Mouse (Mus musculus): ENCODE measurements at regions not wholly inside any gene's neighbourhood (a gene's known extent, or its start where the extent isn't known, plus 50 kb on each side); places are given as distances from the start of the nearest gene placed in this dataset.
A peak's percentile ranks its signal among the peaks of the same experiment; 100 is the strongest.

DNA sequence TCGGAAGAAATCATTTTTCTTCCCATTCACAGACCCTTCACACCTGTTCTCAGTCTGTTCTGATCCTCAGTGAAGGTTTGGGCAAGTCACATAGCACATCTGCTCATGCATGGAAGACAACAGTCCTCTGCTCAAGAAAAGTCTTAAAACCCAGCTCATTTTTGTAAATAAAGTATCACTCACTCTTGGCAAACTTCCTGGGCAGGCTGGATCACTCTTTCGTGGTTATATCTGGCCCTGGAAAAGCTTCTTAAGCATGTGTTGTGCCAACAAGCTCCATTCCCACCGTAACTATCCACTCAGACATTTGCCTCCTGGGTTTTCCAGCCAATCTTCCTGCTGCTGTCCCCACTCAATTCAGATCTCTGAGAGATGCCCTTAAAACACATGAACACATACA, 103.2 kb upstream of the Cep85l start:
- no peak overlapping the region for H3K4me2 ChIP-seq (replicated peaks)
- no peak overlapping the region for H3K27ac ChIP-seq (replicated peaks)
- H3K4me3 ChIP-seq = no peak overlapping the region
- no peaks in the 10 kb centered on the region for H3K4me1 ChIP-seq
- WGBS = 82% methylated on average over 3 of the region's 3 CpGs
- no peaks in the 10 kb centered on the region for H3K27me3 ChIP-seq
- ATAC-seq (ENCODE audit: low FRiP score, low read depth) = no peak
- H3K9me3 ChIP-seq = no peaks in the 10 kb centered on the region
- H3K36me3 ChIP-seq = no peaks in the 10 kb centered on the region
- no peak overlapping the region for H3K9ac ChIP-seq (replicated peaks)

DNA sequence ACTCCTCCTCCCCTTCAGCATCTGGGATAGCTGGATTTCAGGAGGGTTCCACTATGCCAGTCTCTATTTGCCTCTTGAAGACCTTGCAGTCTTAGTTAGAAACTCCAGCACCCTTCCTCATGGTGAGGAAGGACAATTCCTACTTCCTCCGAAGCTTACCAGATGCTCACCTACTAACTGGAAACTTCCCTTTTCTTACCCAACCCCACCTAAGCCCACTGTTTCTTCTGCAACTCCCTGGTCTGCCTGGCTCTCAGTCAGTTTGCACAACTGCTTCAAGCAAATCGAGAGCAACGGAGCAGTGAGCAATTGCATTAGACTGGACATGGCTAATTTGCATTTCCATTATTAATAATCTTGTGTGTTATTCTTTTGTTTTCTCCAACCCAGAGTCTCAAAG, 90.5 kb upstream of the Cep85l start:
- no peak overlapping the region for H3K9ac ChIP-seq (replicated peaks)
- 93% methylated on average over 3 of the region's 3 CpGs for WGBS
- peaks cover 17% of the 10 kb centered on the region for H3K9me3 ChIP-seq
- no peak overlapping the region for H3K4me2 ChIP-seq (replicated peaks)
- no peak overlapping the region for H3K27ac ChIP-seq (replicated peaks)
- H3K36me3 ChIP-seq = no peaks in the 10 kb centered on the region
- H3K4me3 ChIP-seq = no peak overlapping the region
- H3K4me1 ChIP-seq = no peaks in the 10 kb centered on the region
- no peak for ATAC-seq (ENCODE audit: low FRiP score, low read depth)
- H3K27me3 ChIP-seq = no peaks in the 10 kb centered on the region

DNA sequence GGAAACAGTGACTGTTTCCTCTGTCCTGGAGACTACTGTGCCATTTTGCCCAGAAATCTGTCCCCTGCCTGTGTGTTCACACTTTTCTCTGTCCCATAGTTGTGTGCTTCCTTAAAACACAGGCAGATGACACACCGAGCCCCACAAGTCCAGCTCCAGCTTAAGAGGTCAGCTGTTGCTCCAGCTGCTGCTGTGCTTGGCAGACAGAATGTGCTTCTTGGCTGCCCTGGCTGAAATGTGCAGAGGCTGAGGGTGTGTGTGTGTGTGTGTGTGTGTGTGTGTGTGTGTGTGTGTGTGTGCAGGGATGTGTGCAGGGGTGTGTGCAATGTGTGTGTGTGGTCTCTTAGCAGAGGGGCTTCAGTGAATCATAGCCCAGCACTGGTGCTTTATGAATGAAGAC, 89.9 kb upstream of the Cep85l start:
- Histone ChIP-seq H3K9me3 (peaks cover 17% of the 10 kb centered on the region), H3K9ac (replicated peaks) (no peak overlapping the region), H3K36me3 (no peaks in the 10 kb centered on the region), H3K27ac (replicated peaks) (no peak overlapping the region), H3K4me1 (no peaks in the 10 kb centered on the region), H3K4me2 (replicated peaks) (no peak overlapping the region), H3K4me3 (no peak overlapping the region), H3K27me3 (no peaks in the 10 kb centered on the region)
- ATAC-seq (ENCODE audit: low FRiP score, low read depth) = no peak
- 83% methylated on average over 1 of the region's 1 CpGs for WGBS

DNA sequence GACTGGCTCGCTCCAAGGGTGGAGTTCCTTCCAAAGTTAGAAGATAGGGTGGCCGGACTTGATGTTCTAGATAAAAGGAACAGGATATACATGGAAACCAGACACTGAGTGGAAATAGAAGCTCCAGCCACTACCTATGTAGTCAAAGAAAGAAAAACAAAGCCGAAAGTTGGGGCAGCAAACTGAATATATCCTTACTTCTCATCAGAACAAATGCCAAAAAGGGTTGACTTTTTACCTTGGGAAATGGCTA, 88.5 kb upstream of the Cep85l start:
- Histone ChIP-seq H3K4me1 (peaks cover 1% of the 10 kb centered on the region), H3K27me3 (no peaks in the 10 kb centered on the region), H3K4me3 (no peak overlapping the region), H3K27ac (replicated peaks) (no peak overlapping the region), H3K9ac (replicated peaks) (no peak overlapping the region), H3K36me3 (no peaks in the 10 kb centered on the region), H3K4me2 (replicated peaks) (no peak overlapping the region), H3K9me3 (peaks cover 15% of the 10 kb centered on the region)
- 90% methylated on average over 3 of the region's 3 CpGs for WGBS
- ATAC-seq (ENCODE audit: low FRiP score, low read depth) = no peak

DNA sequence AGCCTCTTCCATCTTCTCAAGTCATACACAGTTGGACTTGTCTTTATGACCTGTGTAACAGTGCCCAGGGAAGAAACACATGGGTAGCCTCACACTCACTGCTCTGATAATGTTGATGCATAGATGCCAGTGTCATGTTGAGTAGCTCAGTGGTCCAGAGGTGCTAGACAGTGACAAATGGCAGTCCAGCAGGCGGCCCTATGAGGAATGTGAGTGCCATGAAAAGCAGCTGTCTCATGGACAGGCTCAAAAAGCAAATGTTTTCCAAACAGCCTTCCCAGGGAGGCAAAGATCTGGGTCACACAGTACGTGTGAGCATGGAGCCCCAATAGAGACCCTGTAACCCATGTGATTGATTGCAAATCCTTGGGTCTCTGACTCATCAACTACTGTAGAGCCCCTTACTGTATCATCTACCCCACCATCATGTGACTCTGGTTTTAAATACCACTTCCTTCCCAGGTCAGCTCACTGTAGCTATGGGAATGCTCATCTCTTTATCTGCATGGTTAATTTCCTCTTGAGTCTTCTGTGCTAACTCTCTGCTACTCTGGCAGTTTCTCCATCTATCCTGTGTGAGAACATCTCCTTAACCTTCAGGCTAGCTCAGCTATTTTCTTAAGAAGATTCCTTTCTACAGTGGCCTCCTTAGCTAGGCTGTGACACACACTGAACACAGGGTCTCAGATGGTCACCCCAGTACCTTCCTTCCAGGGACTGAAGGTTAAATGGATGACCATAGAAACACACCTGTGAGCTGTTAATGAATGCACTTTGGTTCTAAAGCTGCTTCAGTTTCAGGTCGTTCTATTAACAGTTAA, 87.9 kb upstream of the Cep85l start:
- Histone ChIP-seq H3K27me3 (no peaks in the 10 kb centered on the region), H3K36me3 (no peaks in the 10 kb centered on the region), H3K4me1 (peaks cover 7% of the 10 kb centered on the region), H3K9me3 (peaks cover 11% of the 10 kb centered on the region), H3K4me2 (replicated peaks) (no peak overlapping the region), H3K9ac (replicated peaks) (no peak overlapping the region), H3K27ac (replicated peaks) (no peak overlapping the region), H3K4me3 (no peak overlapping the region)
- 77% methylated on average over 3 of the region's 3 CpGs for WGBS
- no peak for ATAC-seq (ENCODE audit: low FRiP score, low read depth)

DNA sequence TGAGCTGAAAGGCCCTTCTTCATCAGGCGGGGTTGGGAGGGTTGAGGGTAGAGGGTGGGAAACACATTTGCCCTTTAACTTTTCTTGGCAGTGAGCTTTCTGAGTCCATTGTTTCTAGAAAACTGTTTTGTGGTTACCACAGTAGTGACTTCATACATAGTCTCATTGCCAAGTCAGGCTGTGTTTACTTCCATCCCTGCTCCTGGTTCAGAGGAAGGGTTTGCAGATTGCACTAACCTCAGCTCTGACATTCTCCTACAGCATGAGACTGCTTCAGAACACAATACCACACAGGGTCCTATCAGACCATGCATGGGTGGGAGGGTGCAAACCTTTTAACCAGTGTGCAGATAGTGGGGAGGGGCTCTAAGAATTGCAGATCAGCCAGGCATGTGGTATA, 87.1 kb upstream of the Cep85l start:
- no peak for ATAC-seq (ENCODE audit: low FRiP score, low read depth)
- Histone ChIP-seq H3K36me3 (no peaks in the 10 kb centered on the region), H3K27me3 (no peaks in the 10 kb centered on the region), H3K4me1 (peaks cover 12% of the 10 kb centered on the region), H3K27ac (replicated peaks) (no peak overlapping the region), H3K4me2 (replicated peaks) (no peak overlapping the region), H3K9ac (replicated peaks) (no peak overlapping the region), H3K4me3 (no peak overlapping the region), H3K9me3 (peaks cover 6% of the 10 kb centered on the region; the same call in 1 of the 2 replicates)
- 90% methylated on average over 1 of the region's 1 CpGs for WGBS

DNA sequence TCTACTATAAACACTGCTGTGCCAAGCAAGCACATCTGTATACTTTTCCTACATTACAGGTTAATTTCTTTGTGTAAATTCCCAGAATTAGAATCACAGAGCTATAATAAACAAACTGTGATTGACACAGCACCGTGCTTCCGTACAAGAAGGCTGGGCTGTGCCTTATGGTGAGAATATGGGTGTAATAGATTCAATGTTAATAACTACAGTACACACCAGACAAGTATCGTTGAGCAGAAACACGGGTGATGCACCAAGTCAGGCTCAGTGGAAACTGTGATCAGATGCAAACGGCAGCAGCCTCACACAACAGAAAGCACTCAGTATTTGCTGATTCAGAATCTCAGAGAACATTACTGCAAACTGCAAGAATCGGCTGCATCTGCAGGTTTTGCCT, 86.5 kb upstream of the Cep85l start:
- H3K9me3 ChIP-seq = peaks cover 1% of the 10 kb centered on the region; the same call in 1 of the 2 replicates
- no peaks in the 10 kb centered on the region for H3K36me3 ChIP-seq
- no peak overlapping the region for H3K9ac ChIP-seq (replicated peaks)
- H3K4me3 ChIP-seq = no peak overlapping the region
- ATAC-seq (ENCODE audit: low FRiP score, low read depth) = no peak
- H3K27me3 ChIP-seq = no peaks in the 10 kb centered on the region
- H3K27ac ChIP-seq (replicated peaks) = no peak overlapping the region
- H3K4me1 ChIP-seq = peaks cover 12% of the 10 kb centered on the region
- 86% methylated on average over 6 of the region's 6 CpGs for WGBS
- no peak overlapping the region for H3K4me2 ChIP-seq (replicated peaks)

DNA sequence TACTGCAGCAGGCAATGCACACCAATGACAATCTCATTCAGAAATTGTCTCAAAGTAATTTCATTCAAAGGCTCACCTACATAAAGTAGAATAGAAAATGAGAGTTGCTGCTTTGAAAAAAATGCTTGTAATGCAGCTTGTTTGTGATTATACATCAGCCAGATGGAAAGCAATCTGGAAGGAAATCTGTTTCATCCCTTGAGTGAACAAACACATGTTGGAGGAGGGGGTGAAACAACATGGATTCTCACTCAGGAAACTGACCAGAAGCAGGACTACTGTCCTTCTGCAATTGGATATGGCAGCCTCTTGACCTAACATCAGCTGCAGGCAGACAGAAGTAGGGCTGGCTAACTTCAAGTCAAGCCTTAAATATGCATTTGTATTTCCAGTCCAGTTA, 84.8 kb upstream of the Cep85l start:
- Histone ChIP-seq H3K4me3 (no peak overlapping the region), H3K27ac (replicated peaks) (no peak overlapping the region), H3K36me3 (no peaks in the 10 kb centered on the region), H3K4me1 (peaks cover 12% of the 10 kb centered on the region), H3K9ac (replicated peaks) (no peak overlapping the region), H3K4me2 (replicated peaks) (no peak overlapping the region), H3K27me3 (no peaks in the 10 kb centered on the region), H3K9me3 (no peaks in the 10 kb centered on the region)
- no peak for ATAC-seq (ENCODE audit: low FRiP score, low read depth)

DNA sequence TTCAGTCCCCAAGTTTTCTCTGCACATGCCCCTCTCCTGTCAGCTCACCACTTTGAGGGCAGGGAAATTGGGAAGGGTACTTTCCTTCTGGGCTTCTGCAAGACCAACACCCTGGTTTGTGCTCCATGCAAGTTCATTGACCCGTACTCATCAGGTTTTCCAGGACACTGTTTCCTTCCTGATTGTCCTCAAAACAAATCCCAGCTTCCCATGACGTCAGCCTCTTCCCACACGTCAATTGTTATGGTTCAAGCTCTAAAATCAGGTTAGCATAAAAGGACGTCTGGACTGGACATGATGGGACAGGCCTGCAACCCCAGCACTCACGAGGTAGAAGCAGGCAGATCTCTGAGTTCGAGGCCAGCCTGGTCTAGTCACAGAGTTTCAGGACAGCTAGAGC, 84.3 kb upstream of the Cep85l start:
- no peak for ATAC-seq (ENCODE audit: low FRiP score, low read depth)
- Histone ChIP-seq H3K4me2 (replicated peaks) (no peak overlapping the region), H3K4me1 (peaks cover 12% of the 10 kb centered on the region), H3K27ac (replicated peaks) (no peak overlapping the region), H3K9me3 (no peaks in the 10 kb centered on the region), H3K9ac (replicated peaks) (no peak overlapping the region), H3K4me3 (no peak overlapping the region), H3K27me3 (no peaks in the 10 kb centered on the region), H3K36me3 (no peaks in the 10 kb centered on the region)
- 60% methylated on average over 6 of the region's 6 CpGs for WGBS

DNA sequence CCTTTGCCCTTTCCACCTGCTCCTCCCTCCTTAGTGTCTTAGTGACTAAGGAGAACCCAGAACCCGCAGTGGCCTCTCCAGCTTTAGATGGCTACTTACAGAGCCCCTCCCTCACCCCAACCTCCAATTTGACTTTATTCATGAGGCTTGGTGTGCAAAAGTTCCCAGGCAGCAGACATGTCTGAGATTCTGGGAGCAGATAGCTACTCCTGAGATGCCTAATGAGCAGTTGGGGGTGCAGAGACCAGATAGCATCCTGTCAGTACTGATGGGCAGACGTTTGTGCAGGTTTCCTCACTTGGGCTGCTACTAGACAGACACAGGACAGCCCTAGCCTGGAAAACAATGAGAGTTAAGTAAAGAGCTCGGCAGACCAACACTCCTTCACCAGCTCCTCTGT, 83.7 kb upstream of the Cep85l start:
- peak overlapping the region; percentile 28 for H3K4me2 ChIP-seq (replicated peaks)
- no peak overlapping the region for H3K4me3 ChIP-seq
- no peaks in the 10 kb centered on the region for H3K36me3 ChIP-seq
- no peaks in the 10 kb centered on the region for H3K9me3 ChIP-seq
- H3K27me3 ChIP-seq = no peaks in the 10 kb centered on the region
- ATAC-seq (ENCODE audit: low FRiP score, low read depth) = peak; percentile 24
- 29% methylated on average over 3 of the region's 3 CpGs for WGBS
- no peak overlapping the region for H3K27ac ChIP-seq (replicated peaks)
- H3K9ac ChIP-seq (replicated peaks) = no peak overlapping the region
- peaks cover 12% of the 10 kb centered on the region for H3K4me1 ChIP-seq

DNA sequence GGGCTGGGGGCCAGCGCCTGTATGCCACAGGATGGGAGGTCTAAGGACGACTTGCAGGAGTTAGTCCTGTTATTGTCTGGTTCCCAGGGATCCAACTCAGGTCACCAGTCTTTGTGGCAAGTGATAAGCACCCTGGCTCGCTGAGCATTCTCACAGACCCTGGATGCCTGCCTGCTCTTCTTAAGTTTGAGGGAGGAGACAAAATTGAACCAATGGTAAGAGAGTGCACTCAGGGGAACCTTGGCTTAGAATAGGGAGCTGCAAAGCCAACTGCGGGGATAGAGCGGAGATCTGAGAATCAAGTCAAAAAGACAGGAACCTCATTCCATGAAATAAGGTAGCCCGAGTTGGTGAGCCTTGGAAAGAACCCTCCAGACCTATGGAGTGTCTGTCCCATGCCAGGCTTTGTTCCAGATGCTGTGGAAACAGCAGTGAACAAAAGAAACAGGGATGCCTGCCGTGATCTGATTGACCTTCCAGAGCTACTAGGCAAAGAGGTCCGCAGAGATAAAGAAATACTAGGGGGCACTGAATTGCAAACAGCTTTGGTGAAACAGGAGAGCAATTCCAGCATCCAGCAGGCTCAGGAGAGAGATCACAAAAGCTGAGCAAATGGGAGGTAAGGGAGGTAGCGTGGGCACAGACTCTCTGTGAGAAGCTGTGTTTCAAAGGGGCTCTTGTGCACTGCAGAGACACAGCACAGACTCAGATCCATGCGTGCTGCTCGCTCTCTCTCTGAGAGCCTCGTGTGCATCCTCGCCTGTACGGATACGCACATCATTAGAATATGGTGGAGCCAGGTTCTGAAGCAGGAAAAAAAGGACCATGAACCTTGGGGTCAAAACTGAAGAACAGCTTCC, 82.9 kb upstream of the Cep85l start:
- 0 out of 2 replicates have a peak overlapping the region, but pooled peaks have one; percentile 25 for H3K27ac ChIP-seq (replicated peaks)
- 20% methylated on average over 15 of the region's 15 CpGs for WGBS
- H3K27me3 ChIP-seq = no peaks in the 10 kb centered on the region
- no peaks in the 10 kb centered on the region for H3K9me3 ChIP-seq
- H3K36me3 ChIP-seq = no peaks in the 10 kb centered on the region
- H3K4me2 ChIP-seq (replicated peaks) = peak overlapping the region; percentile 28
- no peak overlapping the region for H3K9ac ChIP-seq (replicated peaks)
- H3K4me1 ChIP-seq = peaks cover 12% of the 10 kb centered on the region
- ATAC-seq (ENCODE audit: low FRiP score, low read depth) = peak; percentile 59
- H3K4me3 ChIP-seq = peak overlapping the region; percentile 10; the same call in 1 of the 2 replicates

DNA sequence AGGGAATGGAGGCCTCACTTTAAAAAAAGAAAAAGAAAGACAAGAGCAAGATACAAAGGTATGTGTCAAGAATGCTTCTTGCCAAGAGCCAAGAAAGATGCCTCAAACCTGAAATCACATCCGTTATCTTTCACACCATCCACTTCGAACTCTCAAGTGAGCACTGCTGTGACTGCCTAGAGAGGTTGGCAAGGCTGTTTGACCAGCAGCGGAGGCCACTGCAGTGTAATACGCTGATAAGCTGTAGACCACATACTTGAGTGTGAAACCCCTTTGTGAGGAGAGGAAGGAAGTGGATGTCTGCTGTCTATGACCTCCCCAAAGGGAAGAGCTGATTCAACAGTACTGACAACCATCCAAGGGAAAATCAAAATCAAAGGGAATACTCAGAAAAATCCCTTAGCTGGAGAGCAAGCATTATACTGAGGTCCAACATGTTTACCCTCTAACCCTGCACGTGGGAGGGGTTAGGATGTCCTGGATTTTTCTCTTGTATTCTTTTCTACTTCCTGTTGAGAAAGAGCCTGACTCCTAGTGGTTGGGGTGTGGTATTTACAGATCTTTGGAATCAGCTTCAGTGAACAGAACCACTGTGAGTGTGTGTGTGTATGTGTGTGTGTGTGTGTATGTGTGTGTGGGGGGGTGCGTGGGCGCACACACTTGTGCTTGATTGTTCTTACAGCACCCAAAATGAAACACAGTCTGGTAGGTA, 81.5 kb upstream of the Cep85l start:
- no peak overlapping the region for H3K4me3 ChIP-seq
- 84% methylated on average over 7 of the region's 7 CpGs for WGBS
- 0 out of 2 replicates have a peak, but pooled peaks have one; percentile 27 for ATAC-seq (ENCODE audit: low FRiP score, low read depth)
- no peak overlapping the region for H3K4me2 ChIP-seq (replicated peaks)
- H3K4me1 ChIP-seq = peaks cover 12% of the 10 kb centered on the region
- H3K9me3 ChIP-seq = no peaks in the 10 kb centered on the region
- H3K27ac ChIP-seq (replicated peaks) = no peak overlapping the region
- no peaks in the 10 kb centered on the region for H3K27me3 ChIP-seq
- no peaks in the 10 kb centered on the region for H3K36me3 ChIP-seq
- no peak overlapping the region for H3K9ac ChIP-seq (replicated peaks)

Measured in midbrain, embryonic 12.5 days (tissue).